Mouse (Mus musculus) adipocyte (in vitro differentiated cells): ENCODE results near the gene Rap1gap2.

Source experiments
- DNase-seq: peaks from one replicate; pipeline ENCODE4 v3.0.0-alpha.2; 2016; ENCODE audit warnings: low spot score

Rap1gap2 gene

DNA sequence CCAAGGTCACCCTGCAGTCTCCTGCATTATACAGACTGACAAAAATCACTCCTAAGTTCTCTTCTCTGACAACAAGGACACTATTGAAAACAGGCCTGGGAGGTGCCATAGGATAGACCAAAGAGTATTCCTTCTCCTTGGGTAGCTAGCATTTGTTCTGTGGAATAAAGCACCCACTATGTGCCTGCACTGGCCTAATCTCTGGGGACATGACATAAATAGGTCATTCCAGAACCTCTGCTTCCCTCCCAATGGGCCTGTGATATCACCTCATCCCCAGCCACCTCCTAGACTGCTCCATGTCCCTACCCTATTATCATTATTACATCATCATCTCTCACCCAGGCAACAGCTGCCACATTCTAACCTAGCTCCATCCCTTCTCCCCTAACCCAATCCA, 108.7 kb downstream of the Rap1gap2 start:
- DNase-seq, result no peak

GRCm38 (mm10) chr11:74501061-74501460, 109.7 kb downstream of the Rap1gap2 start:
- peak; percentile 78 for DNase-seq

GRCm38 (mm10) chr11:74499521-74500099, 111.1 kb downstream of the Rap1gap2 start:
- DNase-seq, result no peak

DNA sequence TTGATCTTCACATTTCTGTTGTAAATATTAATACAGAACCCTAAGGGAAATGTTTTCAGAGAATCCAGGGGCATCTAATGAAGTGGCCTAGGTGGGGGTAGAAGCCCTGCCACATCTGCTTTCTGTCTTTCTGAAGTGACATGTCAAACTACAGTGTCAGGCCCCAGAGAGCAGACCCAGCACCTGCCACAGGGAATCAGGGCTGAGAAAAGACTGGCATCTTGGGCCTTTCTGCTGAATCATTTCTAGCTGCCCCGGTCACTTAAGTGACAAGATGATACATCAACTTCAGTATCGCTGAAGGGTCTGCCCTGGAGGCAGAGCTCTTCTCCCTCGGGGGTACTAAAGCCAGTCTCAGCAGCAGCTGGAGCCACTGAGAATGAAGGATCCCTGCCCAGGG, 111.7 kb downstream of the Rap1gap2 start:
- DNase-seq, result no peak

GRCm38 (mm10) chr11:74496581-74496980, 114.1 kb downstream of the Rap1gap2 start:
- no peak for DNase-seq

DNA sequence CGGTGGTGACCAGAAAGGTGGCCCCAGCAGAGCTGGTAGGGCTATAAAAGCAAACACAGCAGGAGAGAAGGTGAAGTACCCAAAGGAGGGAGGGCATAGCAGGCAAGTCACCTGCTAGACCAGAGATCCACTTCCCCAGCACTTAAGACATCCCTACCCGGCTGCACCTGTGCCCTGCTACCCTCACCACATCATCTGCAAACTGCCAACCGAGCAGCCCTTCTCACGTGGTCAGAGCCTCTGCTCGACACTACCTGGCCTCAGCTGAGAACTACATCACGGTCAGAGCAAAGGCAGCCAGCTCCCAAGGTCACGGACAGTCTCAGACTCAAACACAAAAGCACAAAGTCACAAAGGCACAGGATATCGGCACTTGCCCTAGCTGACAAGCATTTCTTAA, 116.8 kb downstream of the Rap1gap2 start:
- no peak for DNase-seq

DNA sequence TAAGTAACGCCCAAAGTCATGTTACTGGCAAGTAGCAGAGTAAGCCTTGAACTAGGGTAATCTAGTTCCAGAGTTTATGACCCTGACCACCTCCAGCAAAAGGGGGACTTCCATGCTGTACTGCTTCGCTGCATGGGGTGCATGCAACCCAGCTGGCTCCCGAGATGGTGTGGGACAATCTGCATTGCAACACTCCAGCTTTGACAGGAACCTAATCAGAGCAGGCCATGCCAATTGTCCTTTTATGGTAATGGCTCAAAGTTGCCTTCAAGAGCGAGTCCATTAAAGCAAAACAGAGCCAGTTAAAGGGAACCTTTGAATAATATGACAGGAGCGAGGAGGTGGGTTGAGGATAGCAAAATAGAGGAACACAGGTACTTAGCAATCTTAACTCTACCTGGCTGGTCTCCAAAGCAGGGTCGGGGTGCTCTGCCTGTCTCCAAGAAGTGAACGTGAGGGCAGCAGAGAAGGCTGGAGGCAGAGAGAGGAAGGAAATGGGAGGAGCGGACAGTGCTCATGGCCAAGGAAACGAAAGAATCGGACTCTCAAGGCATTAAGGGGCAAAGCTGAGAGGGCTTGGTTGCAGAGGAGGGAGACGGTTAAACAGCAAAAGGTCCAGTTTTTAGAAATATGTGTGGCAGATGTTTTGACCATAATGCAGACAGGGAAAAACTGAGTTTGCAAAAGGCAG, 117.4 kb downstream of the Rap1gap2 start:
- peak; percentile 26 for DNase-seq

DNA sequence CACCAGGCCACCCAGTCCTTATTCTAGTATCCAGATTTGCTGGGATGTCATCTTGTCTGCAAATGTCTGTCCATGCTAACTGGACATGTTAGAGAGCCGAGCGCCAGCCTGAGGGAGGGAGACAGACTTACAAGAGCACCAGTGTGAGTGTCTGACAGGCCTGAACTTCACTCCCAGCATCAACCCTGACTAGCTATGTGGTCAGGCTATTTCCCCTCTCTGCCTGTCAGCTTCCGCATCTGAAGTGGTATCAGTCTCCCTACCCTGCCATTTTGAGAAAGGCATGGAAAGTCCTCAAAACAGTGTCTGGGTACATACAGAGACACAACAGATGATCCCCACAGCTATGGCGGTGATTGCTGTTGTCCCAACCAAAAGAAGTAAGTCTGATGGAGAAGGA, 119.6 kb downstream of the Rap1gap2 start:
- no peak for DNase-seq

DNA sequence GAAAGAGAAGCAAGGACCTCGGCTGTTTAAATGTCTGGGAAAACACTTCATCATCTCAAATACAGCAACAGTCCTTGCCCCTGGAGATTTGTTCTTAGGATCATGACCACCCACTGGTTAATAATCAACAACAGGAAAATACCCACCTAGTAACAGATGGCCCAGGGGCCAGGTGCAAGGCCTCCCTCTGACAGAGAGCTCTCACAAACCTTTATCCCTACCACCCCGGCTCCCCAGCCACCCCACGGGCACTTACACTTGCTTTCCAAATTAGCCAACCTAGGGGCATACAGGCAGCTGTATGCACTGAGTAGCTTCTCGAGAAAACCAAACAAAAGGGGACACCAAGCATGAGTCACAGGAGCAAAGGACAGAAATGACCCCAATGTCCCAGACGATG, 121.5 kb downstream of the Rap1gap2 start:
- DNase-seq, result no peak

GRCm38 (mm10) chr11:74487952-74488351, 122.8 kb downstream of the Rap1gap2 start:
- DNase-seq, result no peak

- peak; percentile 18 for DNase-seq
Observed at GRCm38 (mm10) chr11:74485435-74486217, 125.1 kb downstream of the Rap1gap2 start.

DNA sequence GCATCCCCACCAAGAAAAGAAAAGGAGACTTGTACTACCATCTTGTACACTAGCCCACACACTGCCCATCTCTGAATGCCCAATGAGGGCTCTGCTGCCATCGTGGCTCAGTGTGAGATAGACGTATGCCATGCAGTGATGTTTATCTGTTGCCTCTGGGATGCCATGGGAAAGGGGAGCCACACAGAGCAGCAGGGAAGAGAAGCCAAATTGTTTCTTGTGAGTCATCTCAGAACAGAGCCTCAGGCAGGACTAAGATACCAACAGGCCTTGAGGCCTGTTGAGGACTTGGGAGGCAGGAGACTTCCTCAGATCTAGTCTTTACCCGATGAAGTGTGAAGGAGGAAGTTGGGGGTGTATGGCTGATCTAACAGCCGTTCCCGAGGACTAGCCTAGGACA, 126.8 kb downstream of the Rap1gap2 start:
- DNase-seq, result peak; percentile 18

- peak; percentile 70 for DNase-seq
Observed at GRCm38 (mm10) chr11:74483153-74483817, 127.4 kb downstream of the Rap1gap2 start.

DNA sequence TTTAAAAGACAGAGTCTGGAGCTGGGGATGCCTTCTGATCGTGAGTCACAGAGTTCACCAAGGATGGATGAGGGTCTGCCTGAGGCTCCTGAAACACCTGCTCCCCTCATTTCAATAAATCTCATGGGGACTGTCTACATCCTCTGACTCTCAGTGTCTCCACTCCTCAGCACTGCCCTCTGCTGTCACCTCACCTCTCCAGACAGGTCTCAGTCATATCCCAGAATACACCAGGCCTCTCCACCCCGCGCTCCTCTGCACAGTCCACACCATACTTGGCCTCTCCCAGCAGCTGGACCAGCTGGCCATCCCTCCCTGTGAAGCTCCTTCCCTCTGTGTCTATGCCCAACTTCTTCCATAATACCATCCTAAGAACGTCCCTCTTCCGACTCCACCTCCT, 128.9 kb downstream of the Rap1gap2 start:
- DNase-seq, result no peak

DNA sequence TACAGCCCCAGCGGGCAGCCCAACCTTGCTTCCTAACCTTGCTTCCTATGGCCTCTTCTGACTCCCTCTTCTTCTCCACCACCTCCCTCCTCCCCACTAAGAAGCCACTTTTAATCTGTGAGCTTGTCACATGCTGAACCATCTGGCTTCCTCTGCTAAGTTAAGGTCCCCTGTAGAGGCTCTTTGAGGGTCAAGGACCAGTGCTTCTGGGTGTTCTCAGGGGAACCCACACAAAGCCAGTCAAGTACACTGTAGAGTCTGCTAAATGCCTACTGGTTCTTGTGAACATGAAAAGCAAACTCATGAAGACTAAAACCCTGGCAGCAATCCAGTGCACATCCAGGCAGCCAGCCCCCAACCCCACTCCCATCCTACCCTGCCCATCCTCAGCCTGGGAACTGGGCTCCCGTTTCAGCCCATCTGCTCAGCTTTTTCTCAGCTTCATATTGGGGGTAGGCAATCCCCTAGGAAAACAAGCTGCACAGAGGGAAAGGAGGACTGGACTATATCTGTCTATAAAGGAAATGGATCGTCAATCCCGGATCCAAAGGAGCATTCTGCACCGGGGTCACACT, 130.9 kb downstream of the Rap1gap2 start:
- DNase-seq, result no peak

DNA sequence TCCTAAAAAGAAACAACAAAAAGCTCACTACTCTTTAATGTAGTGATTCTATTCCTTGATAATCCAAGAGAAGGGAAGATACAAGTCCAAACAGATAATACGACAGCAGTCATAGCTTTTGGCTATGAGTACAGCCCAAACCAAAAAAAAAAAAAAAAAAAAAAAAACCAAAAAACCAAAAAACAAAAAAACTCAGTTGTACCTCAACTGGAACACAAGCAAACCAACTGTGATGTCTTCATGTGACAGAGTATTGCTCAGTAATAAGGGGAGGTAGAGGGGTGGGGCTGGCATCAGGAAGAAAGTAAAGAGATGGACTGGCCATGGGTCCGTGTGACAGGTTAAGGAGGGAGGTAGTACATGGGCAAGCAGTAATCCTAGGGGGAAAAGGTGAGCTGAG, 131.8 kb downstream of the Rap1gap2 start:
- no peak for DNase-seq

- DNase-seq, result no peak
Observed at GRCm38 (mm10) chr11:74472671-74473070, 138.0 kb downstream of the Rap1gap2 start.

DNA sequence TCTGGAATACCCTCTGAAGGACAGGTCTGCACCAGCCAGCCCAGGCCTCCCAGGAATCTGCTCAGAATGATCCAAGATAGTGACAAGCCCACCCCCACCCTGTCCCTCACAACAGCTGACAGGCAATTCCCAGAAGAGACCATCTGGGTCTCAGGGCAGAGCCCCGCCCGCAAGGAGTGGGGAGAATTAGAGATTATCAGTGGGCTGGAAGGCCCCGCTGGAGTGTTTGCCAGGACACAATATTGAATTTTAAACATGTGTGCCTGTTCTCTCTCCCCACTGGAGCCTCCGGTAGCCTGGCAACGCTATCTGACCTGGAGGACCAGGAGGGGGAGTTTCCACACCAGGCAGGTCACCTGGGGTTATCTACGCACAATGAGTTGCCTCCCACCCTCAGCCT, 142.5 kb downstream of the Rap1gap2 start:
- DNase-seq, result no peak

- no peak for DNase-seq
Observed at GRCm38 (mm10) chr11:74465712-74466111, 145.0 kb downstream of the Rap1gap2 start.

GRCm38 (mm10) chr11:74464181-74464977, 146.3 kb downstream of the Rap1gap2 start:
- no peak for DNase-seq

DNA sequence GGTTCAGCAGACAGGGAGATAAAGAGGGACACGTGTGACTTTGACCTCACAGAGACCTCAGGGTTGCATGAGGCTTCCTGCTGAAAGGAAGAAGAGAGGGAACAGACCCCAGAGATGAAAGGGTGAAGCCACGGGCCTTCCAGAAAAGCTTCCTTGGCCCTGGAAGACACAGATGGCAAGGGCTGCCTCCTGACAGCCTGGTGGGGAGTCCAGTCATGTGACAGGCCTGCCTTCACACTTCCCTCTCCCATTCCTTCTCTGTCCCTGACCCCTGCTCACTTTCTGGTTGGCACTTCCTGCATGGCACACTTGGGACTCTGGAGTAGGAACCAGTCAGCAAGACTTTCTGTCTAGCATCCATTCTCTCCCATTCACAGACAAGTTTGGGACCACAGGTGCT, 148.1 kb downstream of the Rap1gap2 start:
- no peak for DNase-seq
